Mouse (Mus musculus): ENCODE data around the gene Tmem130. TPM values are rescaled to one million over a fixed set of nuclear protein-coding genes. Genes with fewer than 3 reads are reported as not detected.
A peak's percentile ranks its signal among the peaks of the same experiment; 100 is the strongest.
"Not testable (repeated sequence)": the region's sequence is repeated elsewhere in the genome, so short reads cannot be mapped to it uniquely, and the experiment has no call there.

The Tmem130 gene
- total and polyA plus RNA-seq, 3 experiments = 0.03 TPM; not detected in 2

GRCm38 (mm10) chr5:144793374-144793773, 31.8 kb upstream of the Tmem130 start:
- no peak overlapping the region for H3K4me3 ChIP-seq (ENCODE audit: low read depth, low read length)
- TF ChIP-seq POLR2AphosphoS5 (IDR thresholded peaks at IDR 0.05; ENCODE audit: insufficient replicate concordance, low read depth, low read length) = no peak
- no peak for TF ChIP-seq GATA1 (IDR thresholded peaks at IDR 0.05; ENCODE audit: borderline replicate concordance, low read length)
- no peak for TF ChIP-seq TAL1 (conservative IDR thresholded peaks at IDR 0.05; ENCODE audit: low read depth, low read length)
- TF ChIP-seq GATA2 (IDR thresholded peaks at IDR 0.05; ENCODE audit: borderline replicate concordance, low read depth, low read length) = no peak
- TF ChIP-seq CTCF (IDR thresholded peaks at IDR 0.05; ENCODE audit: low read depth, low read length) = no peak
- H3K27me3 ChIP-seq (ENCODE audit: insufficient read depth, low read length) = no peaks in the 10 kb centered on the region
- H3K4me1 ChIP-seq (ENCODE audit: insufficient read depth, low read depth, low read length) = no peaks in the 10 kb centered on the region
- H3K36me3 ChIP-seq (replicated peaks) = peaks cover 99% of the 10 kb centered on the region
- DNase-seq (ENCODE audit: low spot score) (no peak), ATAC-seq (ENCODE audit: extremely low read depth, insufficient number of reproducible peaks, low FRiP score, poor library complexity, severe bottlenecking) (no peak)
- H3K9me3 ChIP-seq (replicated peaks) = no peaks in the 10 kb centered on the region

GRCm38 (mm10) chr5:144786464-144786863, 24.8 kb upstream of the Tmem130 start:
- H3K27me3 ChIP-seq (ENCODE audit: insufficient read depth, low read length) = no peaks in the 10 kb centered on the region
- no peaks in the 10 kb centered on the region for H3K4me1 ChIP-seq (ENCODE audit: insufficient read depth, low read depth, low read length)
- no peaks in the 10 kb centered on the region for H3K9me3 ChIP-seq (replicated peaks)
- no peak overlapping the region for H3K4me3 ChIP-seq (ENCODE audit: low read depth, low read length)
- DNase-seq (ENCODE audit: low spot score) = no peak
- no peak for TF ChIP-seq CTCF (IDR thresholded peaks at IDR 0.05; ENCODE audit: low read depth, low read length)
- TF ChIP-seq POLR2AphosphoS5 (IDR thresholded peaks at IDR 0.05; ENCODE audit: insufficient replicate concordance, low read depth, low read length) = no peak
- TF ChIP-seq GATA2 (IDR thresholded peaks at IDR 0.05; ENCODE audit: borderline replicate concordance, low read depth, low read length) = no peak
- no peak for TF ChIP-seq GATA1 (IDR thresholded peaks at IDR 0.05; ENCODE audit: borderline replicate concordance, low read length)
- no peak for TF ChIP-seq TAL1 (conservative IDR thresholded peaks at IDR 0.05; ENCODE audit: low read depth, low read length)
- peaks cover 99% of the 10 kb centered on the region for H3K36me3 ChIP-seq (replicated peaks)
- ATAC-seq (ENCODE audit: extremely low read depth, insufficient number of reproducible peaks, low FRiP score, poor library complexity, severe bottlenecking) = no peak

DNA sequence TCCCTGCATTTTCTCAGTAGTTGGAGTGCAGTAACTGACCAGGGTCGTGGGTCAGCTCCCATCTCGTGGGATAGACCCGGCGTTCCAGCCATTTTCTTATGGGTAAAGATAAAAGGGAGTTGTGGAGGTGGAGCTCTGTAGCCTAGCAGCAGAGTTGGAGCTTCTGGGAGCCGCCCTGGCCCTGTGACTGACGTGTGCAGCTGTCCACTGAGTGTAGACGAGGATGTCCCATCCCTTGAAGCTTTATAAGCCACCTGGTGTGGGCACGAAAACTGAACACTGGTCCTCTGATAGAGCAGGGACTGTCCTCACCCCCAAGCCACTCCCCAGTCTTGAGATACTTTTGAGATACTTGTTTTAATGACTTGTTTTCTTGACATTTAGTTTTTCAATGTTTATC, 19.0 kb upstream of the Tmem130 start:
- Histone ChIP-seq H3K27me3 (ENCODE audit: insufficient read depth, low read length) (no peaks in the 10 kb centered on the region), H3K4me3 (ENCODE audit: low read depth, low read length) (no peak overlapping the region), H3K9me3 (replicated peaks) (no peaks in the 10 kb centered on the region), H3K36me3 (replicated peaks) (peaks cover 98% of the 10 kb centered on the region), H3K4me1 (ENCODE audit: insufficient read depth, low read depth, low read length) (no peaks in the 10 kb centered on the region)
- no peak for ATAC-seq (ENCODE audit: extremely low read depth, insufficient number of reproducible peaks, low FRiP score, poor library complexity, severe bottlenecking)
- TF ChIP-seq TAL1 (conservative IDR thresholded peaks at IDR 0.05; ENCODE audit: low read depth, low read length) (no peak), POLR2AphosphoS5 (IDR thresholded peaks at IDR 0.05; ENCODE audit: insufficient replicate concordance, low read depth, low read length) (no peak), CTCF (IDR thresholded peaks at IDR 0.05; ENCODE audit: low read depth, low read length) (no peak), GATA1 (IDR thresholded peaks at IDR 0.05; ENCODE audit: borderline replicate concordance, low read length) (no peak), GATA2 (IDR thresholded peaks at IDR 0.05; ENCODE audit: borderline replicate concordance, low read depth, low read length) (no peak)
- DNase-seq (ENCODE audit: low spot score) = no peak

- Histone ChIP-seq H3K4me1 (ENCODE audit: insufficient read depth, low read depth, low read length) (peaks cover 23% of the 10 kb centered on the region), H3K36me3 (replicated peaks) (peaks cover 82% of the 10 kb centered on the region), H3K9me3 (replicated peaks) (no peaks in the 10 kb centered on the region), H3K4me3 (ENCODE audit: low read depth, low read length) (no peak overlapping the region), H3K27me3 (ENCODE audit: insufficient read depth, low read length) (no peaks in the 10 kb centered on the region)
- DNase-seq (ENCODE audit: low spot score) = no peak
- no peak for TF ChIP-seq CTCF (IDR thresholded peaks at IDR 0.05; ENCODE audit: low read depth, low read length)
- TF ChIP-seq GATA2 (IDR thresholded peaks at IDR 0.05; ENCODE audit: borderline replicate concordance, low read depth, low read length) = no peak
- TF ChIP-seq TAL1 (conservative IDR thresholded peaks at IDR 0.05; ENCODE audit: low read depth, low read length) = no peak
- no peak for TF ChIP-seq GATA1 (IDR thresholded peaks at IDR 0.05; ENCODE audit: borderline replicate concordance, low read length)
- TF ChIP-seq POLR2AphosphoS5 (IDR thresholded peaks at IDR 0.05; ENCODE audit: insufficient replicate concordance, low read depth, low read length) = no peak
- no peak for ATAC-seq (ENCODE audit: extremely low read depth, insufficient number of reproducible peaks, low FRiP score, poor library complexity, severe bottlenecking)
These were observed 11.6 kb upstream of the Tmem130 start for GRCm38 (mm10) chr5:144773231-144773630.

- Histone ChIP-seq H3K9me3 (replicated peaks) (no peaks in the 10 kb centered on the region), H3K27me3 (ENCODE audit: insufficient read depth, low read length) (peaks cover 7% of the 10 kb centered on the region; the same call in 1 of the 2 replicates), H3K36me3 (replicated peaks) (peaks cover 43% of the 10 kb centered on the region), H3K4me3 (ENCODE audit: low read depth, low read length) (peak overlapping the region; percentile 99), H3K4me1 (ENCODE audit: insufficient read depth, low read depth, low read length) (peaks cover 28% of the 10 kb centered on the region)
- ATAC-seq (ENCODE audit: extremely low read depth, insufficient number of reproducible peaks, low FRiP score, poor library complexity, severe bottlenecking) (peak; percentile 15; the same call in 1 of the 2 replicates), DNase-seq (ENCODE audit: low spot score) (no peak)
- TF ChIP-seq GATA2 (IDR thresholded peaks at IDR 0.05; ENCODE audit: borderline replicate concordance, low read depth, low read length) (no peak), POLR2AphosphoS5 (IDR thresholded peaks at IDR 0.05; ENCODE audit: insufficient replicate concordance, low read depth, low read length) (no peak), CTCF (IDR thresholded peaks at IDR 0.05; ENCODE audit: low read depth, low read length) (no peak), GATA1 (IDR thresholded peaks at IDR 0.05; ENCODE audit: borderline replicate concordance, low read length) (no peak), TAL1 (conservative IDR thresholded peaks at IDR 0.05; ENCODE audit: low read depth, low read length) (no peak)
These were observed 7.5 kb upstream of the Tmem130 start for GRCm38 (mm10) chr5:144769067-144769482.

DNA sequence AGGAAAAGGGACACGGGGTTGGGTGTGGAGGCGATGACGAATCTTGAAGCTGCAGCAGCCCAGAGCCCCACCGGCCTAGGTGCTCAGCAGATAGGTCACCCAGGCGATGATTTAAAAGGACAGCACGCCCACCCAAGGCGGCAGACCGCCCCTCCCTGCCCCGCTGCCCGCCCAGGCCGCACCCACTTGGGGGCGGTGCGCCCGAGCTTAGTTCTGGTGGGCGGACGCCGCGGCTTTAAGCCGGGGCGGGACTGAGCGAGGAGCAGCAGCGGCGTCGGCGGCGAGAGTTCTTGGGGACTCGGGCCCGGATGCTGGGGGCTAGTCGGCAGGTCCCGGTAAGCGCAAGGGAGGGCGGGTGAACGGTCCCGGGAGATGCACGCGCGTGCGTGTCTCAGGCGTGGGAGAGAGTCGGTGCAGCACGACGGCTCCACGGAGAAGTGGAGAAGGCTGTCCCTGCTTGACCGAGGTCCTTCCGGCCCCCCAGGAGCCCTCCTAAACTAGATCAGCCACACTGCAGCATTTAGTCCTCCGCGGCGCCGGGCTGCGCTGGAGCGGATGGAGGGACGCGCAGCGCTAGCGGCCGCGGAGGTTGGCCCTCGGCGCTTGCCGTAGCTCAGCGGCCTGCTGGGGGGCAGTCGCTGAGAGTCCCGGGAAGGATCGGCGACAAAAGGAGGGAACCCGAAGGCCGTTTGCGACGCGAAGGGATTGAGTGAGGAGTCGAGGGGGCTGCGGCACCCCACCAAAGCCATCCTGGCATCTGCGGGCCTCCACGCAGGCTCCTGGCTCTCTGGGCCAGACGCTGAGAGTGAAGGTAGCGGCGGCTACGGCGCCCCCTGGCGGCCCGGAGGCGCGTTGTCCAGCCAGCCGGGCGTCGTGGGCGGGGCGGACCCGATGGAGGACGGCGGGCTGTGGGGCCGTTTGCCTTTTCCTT, 6.6 kb upstream of the Tmem130 start:
- DNase-seq (ENCODE audit: low spot score) = peak; percentile 79
- H3K36me3 ChIP-seq (replicated peaks) = peaks cover 36% of the 10 kb centered on the region
- H3K9me3 ChIP-seq (replicated peaks) = no peaks in the 10 kb centered on the region
- H3K4me3 ChIP-seq (ENCODE audit: low read depth, low read length) = peak overlapping the region; percentile 99
- no peak for TF ChIP-seq TAL1 (conservative IDR thresholded peaks at IDR 0.05; ENCODE audit: low read depth, low read length)
- peak; percentile 56 for TF ChIP-seq CTCF (IDR thresholded peaks at IDR 0.05; ENCODE audit: low read depth, low read length)
- peaks cover 28% of the 10 kb centered on the region for H3K4me1 ChIP-seq (ENCODE audit: insufficient read depth, low read depth, low read length)
- ATAC-seq (ENCODE audit: extremely low read depth, insufficient number of reproducible peaks, low FRiP score, poor library complexity, severe bottlenecking) = peak; percentile 82
- H3K27me3 ChIP-seq (ENCODE audit: insufficient read depth, low read length) = peaks cover 7% of the 10 kb centered on the region; the same call in 1 of the 2 replicates

GRCm38 (mm10) chr5:144767106-144767798, 5.6 kb upstream of the Tmem130 start, which contains the start of gene Trrap:
TSS of gene Trrap (plus strand) at chr5:144767732.
- H3K9me3 ChIP-seq (replicated peaks); H3K27me3 ChIP-seq (ENCODE audit: insufficient read depth, low read length); DNase-seq (ENCODE audit: low spot score); ATAC-seq (ENCODE audit: extremely low read depth, insufficient number of reproducible peaks, low FRiP score, poor library complexity, severe bottlenecking): not testable (repeated sequence)
- Histone ChIP-seq H3K36me3 (replicated peaks) (peaks cover 28% of the 10 kb centered on the region), H3K4me1 (ENCODE audit: insufficient read depth, low read depth, low read length) (peaks cover 28% of the 10 kb centered on the region), H3K4me3 (ENCODE audit: low read depth, low read length) (peak within 1 kb of the TSS; percentile 99)
